ENCODE assay signal across 8 mouse cellular contexts in genomic region chr19:27364521-27364931, GRCm38 (mm10). TPM values are rescaled to one million over a fixed set of nuclear protein-coding genes. Genes with fewer than 3 reads are reported as not detected.
DNase-seq lines count a peak whose midpoint lies in the region; ATAC-seq lines count a peak whose summit lies in the region.

No protein-coding gene starts in this region.

- peak; percentile 91 for DNase-seq in adrenal gland, adult 8-10 months
- peak; percentile 54 for DNase-seq in fibroblast of lung, adult 2 months (ENCODE audit: low read depth)
- DNase-seq in heart, postnatal 10 days, result peak; percentile 65 to 71
- peak; percentile 37 for DNase-seq in kidney, postnatal 36 days
- DNase-seq in yolk sac, embryonic 10.5 days (ENCODE audit: low spot score), result peak; percentile 81

- peak overlapping the region; percentile 17; the same call in 1 of the 2 replicates for H3K4me3 ChIP-seq in midbrain, embryonic 12.5 days

- H3K4me1 ChIP-seq in midbrain, embryonic 12.5 days, result peaks cover 20% of the 10 kb centered on the region

- intact Hi-C loops in heart, postnatal 10 days (cut with DNase I), result no loop called here

- 7% methylated on average over 8 of the region's 8 CpGs for WGBS in midbrain, embryonic 12.5 days

- H3K4me2 ChIP-seq in midbrain, embryonic 12.5 days (replicated peaks), result peak overlapping the region; percentile 44

- peak; percentile 70 for ATAC-seq in midbrain, embryonic 12.5 days (ENCODE audit: low FRiP score, low read depth)
- no peak for ATAC-seq in frontal cortex, adult (ENCODE audit: low TSS enrichment)
- ATAC-seq in monocyte, adult 5-6 weeks (replicated peaks; ENCODE audit: insufficient number of reproducible peaks, low FRiP score, low TSS enrichment, poor library complexity, severe bottlenecking), result no peak

- no peaks in the 10 kb centered on the region; the same call in 1 of the 2 replicates for H3K27me3 ChIP-seq in midbrain, embryonic 12.5 days

- H3K9me3 ChIP-seq in midbrain, embryonic 12.5 days, result no peaks in the 10 kb centered on the region

- peak overlapping the region; percentile 49; the same call in 1 of the 2 replicates for H3K27ac ChIP-seq in midbrain, embryonic 12.5 days (replicated peaks)

- no peak overlapping the region for H3K9ac ChIP-seq in midbrain, embryonic 12.5 days (replicated peaks)

- H3K36me3 ChIP-seq in midbrain, embryonic 12.5 days, result no peaks in the 10 kb centered on the region

RNA-seq across cellular contexts. Expression of gene Kcnv2, which starts 42.1 kb away (rescaled TPM):
- not detected for total RNA-seq in adrenal gland, adult 8-10 months (2022)
- under 1 TPM; 0.15 to 0.31 TPM for total RNA-seq in heart, postnatal 10 days (2021)
- polyA plus RNA-seq in midbrain, embryonic 12.5 days (2016; fragmentation: Nextera tagmentation; extraction: Ambion mirVana), result 0.09 and 0.16 TPM in 2 replicates
- not detected in 3 replicates for total RNA-seq in monocyte, adult 5-6 weeks (2017)

Comparison
In these comparisons a context has a peak if more than half of its experiments do, and no peak if none do; other contexts are left out.
1. DNase-seq: peak in every context shown above with its lines; median percentile 91 in adrenal gland, adult 8-10 months; 81 in yolk sac, embryonic 10.5 days; 68 in heart, postnatal 10 days; 54 in fibroblast of lung, adult 2 months; 37 in kidney, postnatal 36 days.